Mouse (Mus musculus): ENCODE data around the gene Mapre1.

DNA sequence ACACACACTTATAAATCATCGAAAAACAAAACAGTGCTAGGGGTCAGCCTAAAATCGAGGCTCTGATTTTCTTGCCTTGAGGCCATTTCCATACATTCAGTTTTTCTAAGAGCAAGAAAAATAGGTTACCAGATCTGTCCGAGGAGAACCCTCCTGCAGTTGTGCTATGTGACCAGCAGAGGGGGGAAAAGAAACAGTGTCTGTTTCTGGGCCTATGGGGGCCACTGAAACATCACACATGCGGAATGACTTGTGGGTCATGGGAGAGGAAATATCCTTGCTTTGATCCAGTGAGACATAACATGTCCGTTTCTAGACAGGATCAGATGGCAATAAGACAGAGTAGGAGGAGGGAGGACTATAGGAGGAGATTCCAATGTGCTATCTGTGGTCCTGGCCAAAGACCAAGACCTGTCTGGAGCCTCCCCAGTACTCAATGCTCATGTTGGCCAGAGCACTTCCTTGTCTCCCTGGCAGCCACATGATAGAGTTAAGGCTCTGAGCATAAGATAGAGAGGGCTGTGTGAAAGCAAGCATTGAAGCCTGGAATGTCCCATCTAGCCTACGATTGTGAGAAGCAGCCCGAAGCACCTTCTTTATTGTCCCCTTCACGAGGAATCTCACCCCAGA lies 30.3 kb upstream of the Mapre1 start:
- TF ChIP-seq CTCF (IDR thresholded peaks at IDR 0.05; ENCODE audit: low read depth) (peak; percentile 81), EP300 (IDR thresholded peaks at IDR 0.05; ENCODE audit: low read depth) (no peak)

Measured in liver, embryonic 14.5 days (tissue).